Mouse (Mus musculus) gastrocnemius, postnatal 10 days (tissue): Measurements from ENCODE around the gene Bri3bp. TPM values are rescaled to one million over a fixed set of nuclear protein-coding genes. Genes with fewer than 3 reads are reported as not detected.

Experiments used
- DNase-seq: peaks from one replicate; pipeline ENCODE4 v3.0.0; 2021; ENCODE audit warnings: mixed read lengths
- total RNA-seq, 2 experiments: library from RNA; stranded (reverse); gene quantifications; 2 replicates each; pipeline ENCODE4 v1.2.3; 2021

The Bri3bp gene
- total RNA-seq, 2 experiments from 2014 or later, result 7.6 to 8.0 TPM

GRCm38 (mm10) chr5:125456100-125456499 is 14.7 kb downstream of the Bri3bp start:
- no peak for DNase-seq

DNA sequence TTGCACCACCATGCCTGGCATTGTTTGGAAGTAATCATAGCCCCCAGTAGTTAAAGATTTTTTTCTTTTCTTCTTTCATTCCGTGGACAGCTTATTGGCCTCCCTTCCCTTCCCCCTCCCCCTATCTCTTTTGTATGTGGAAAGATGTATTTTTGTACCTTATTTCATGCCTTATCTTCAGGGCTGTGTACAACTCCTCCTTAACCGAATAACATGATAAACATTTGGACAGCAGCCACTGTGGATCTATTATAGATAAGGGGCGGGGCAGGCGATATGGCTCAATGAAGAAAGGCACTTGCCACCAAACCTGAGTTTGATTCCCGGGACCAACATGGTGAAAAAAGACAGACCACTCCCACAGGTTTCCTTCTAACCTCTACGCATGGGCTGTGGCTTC is 16.2 kb downstream of the Bri3bp start:
- DNase-seq, result no peak

DNA sequence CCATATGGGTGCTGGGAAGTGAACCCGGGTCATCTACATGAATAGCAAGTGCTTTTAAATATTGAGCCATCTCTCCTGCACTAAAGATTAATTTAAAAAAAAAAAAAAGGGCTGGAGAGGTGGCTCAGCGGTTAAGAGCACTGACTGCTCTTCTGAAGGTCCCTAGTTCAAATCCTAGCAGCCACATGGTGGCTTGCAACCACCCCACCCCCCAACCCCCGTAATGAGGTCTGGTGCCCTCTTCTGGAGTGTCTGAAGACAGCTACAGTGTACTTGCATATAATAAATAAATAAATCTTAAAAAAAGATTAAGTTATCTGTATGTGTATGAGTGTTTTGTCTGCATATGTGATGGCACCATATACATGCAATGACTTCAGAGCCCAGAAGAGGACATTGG is 19.2 kb downstream of the Bri3bp start:
- DNase-seq, result no peak

DNA sequence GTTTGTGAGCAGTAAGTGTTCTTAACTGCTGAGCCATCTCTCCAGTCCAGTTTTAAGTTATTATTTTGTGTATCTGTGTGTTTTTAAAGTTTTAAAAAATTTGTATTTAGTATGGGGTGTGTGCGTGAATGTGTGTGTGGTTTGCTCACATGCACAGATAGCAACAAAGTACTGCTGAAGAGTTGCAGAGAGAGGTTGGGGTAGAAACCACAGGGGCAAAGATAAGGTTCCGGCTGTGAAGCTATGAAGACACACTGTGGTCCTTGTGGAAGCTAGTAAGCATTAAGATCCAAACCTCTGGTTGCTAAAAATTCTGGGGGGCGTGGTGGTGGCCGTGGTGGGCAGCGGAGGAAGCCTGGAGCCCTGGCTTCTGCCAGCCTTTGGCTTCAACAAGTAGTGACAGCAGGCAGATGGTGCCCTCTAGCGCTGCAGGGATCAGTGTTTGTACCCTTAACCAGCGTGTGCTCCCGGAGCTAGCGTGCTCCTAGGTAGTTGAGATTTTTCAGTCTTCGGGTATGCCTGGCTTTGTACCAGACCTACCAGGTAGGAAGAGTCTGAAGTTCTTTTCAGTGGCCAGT is 20.6 kb downstream of the Bri3bp start:
- DNase-seq, result peak; percentile 36

- DNase-seq, result no peak
These were observed 23.8 kb downstream of the Bri3bp start for GRCm38 (mm10) chr5:125465192-125465591.

DNA sequence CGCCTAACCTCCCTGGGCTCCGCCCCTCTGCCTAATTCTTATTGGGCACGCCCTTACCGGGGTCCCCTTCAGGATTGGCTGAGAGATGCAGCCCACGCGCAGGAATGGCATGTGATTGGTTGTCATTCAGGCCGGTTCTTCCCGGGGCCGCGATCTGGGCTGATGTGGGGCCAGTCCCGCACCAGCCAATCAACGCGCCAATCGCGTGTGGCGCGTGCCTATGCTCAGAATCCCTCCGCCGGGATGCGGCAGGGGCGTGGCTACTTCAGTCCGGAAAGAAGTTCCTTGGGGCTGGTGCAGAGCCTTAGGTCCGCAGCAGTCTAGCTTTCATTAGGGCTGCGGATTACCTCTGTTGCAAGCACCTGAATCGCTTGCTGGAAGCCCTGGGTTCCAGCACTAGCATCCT is 24.3 kb downstream of the Bri3bp start:
- peak; percentile 89 for DNase-seq

- DNase-seq, result no peak
These were observed 25.1 kb downstream of the Bri3bp start for GRCm38 (mm10) chr5:125466483-125466882.

- DNase-seq, result no peak
These were observed 25.9 kb downstream of the Bri3bp start for GRCm38 (mm10) chr5:125467261-125467660.

DNA sequence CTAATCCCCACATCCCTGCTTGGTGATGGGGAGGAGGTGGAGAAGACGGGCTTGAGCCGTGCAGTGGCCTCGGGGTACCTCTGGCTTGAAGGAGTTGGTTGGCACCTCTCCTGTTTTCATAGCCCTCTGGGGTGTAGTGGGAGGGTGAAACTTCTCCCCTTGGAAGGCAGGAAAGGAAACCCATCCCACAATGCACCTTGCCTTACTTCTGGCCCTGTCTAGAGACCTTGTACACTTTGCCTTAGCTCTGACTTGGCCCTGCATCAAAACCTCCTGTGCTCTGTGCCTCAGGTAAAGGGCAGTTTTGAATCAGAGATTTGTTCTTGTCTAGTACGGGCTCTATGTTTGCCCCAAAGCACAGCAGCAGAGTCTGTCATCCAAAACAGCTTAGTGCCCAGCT is 29.3 kb downstream of the Bri3bp start:
- DNase-seq, result no peak

- no peak for DNase-seq
These were observed 31.6 kb downstream of the Bri3bp start for GRCm38 (mm10) chr5:125472796-125473475.

DNA sequence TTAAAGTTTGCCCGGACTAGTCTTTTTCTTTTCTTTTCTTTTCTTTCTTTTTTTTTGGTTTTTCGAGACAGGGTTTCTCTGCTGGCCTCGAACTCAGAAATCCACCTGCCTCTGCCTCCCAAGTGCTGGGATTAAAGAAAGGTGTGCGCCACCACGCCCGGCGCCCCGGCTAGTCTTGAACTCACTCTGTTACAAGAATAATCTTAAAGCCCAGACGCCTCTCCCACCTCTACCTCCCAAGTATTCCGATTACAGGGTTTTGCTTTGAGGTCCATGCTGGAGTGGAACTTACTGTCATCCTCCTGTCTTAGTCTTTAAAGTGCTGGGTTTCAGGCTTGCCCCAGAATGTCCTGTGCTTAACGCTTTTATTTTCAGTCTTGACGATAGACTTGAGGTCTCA is 33.7 kb downstream of the Bri3bp start:
- no peak for DNase-seq

- peak; percentile 97 for DNase-seq
These were observed 34.4 kb downstream of the Bri3bp start, which contains the start of gene Aacs for GRCm38 (mm10) chr5:125475601-125476285. Gene Aacs (plus strand): TSS chr5:125475814.

- no peak for DNase-seq
These were observed 34.9 kb downstream of the Bri3bp start for GRCm38 (mm10) chr5:125476286-125476625.

GRCm38 (mm10) chr5:125476799-125477198 is 35.4 kb downstream of the Bri3bp start:
- no peak for DNase-seq

DNA sequence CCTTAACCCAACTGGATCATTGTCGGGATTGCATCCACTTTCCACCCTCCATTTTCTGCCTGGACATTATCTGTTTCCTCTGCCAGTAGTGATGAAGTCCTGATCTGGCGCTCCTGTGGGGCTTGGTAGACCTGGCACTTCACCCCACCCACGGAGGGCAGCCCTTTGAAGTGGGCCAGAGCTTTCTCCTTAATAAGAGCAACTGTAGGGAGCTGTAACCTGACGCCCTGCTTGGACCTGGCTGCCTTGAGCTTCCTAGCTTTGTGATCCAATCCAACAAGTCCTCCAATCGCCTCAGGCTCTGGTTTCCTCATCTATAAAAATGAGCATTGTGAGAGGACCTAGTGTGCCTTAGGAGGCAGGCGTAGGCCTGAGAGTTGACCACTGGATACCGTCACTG is 36.2 kb downstream of the Bri3bp start:
- no peak for DNase-seq

- DNase-seq, result no peak
These were observed 36.7 kb downstream of the Bri3bp start for GRCm38 (mm10) chr5:125478037-125478436.

DNA sequence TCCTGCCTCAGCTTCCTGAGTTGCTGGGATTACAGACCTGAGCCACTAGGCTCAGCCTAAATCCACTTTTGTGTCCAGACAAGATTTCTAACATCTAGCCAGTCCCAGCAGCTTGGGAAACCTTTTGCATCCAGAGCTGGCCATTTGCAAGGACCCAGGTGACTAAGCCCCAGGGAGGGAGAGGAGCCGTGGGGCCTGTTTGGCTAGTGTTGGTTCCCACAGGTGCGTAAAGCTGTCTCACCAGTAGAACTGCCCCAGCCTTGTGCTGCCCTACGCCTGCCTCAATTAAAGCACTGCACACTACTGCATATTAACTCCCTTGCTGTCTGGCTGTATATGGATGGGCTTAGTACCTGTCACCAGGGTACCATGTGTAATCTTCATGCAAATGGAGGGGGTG is 38.0 kb downstream of the Bri3bp start:
- DNase-seq, result no peak

DNA sequence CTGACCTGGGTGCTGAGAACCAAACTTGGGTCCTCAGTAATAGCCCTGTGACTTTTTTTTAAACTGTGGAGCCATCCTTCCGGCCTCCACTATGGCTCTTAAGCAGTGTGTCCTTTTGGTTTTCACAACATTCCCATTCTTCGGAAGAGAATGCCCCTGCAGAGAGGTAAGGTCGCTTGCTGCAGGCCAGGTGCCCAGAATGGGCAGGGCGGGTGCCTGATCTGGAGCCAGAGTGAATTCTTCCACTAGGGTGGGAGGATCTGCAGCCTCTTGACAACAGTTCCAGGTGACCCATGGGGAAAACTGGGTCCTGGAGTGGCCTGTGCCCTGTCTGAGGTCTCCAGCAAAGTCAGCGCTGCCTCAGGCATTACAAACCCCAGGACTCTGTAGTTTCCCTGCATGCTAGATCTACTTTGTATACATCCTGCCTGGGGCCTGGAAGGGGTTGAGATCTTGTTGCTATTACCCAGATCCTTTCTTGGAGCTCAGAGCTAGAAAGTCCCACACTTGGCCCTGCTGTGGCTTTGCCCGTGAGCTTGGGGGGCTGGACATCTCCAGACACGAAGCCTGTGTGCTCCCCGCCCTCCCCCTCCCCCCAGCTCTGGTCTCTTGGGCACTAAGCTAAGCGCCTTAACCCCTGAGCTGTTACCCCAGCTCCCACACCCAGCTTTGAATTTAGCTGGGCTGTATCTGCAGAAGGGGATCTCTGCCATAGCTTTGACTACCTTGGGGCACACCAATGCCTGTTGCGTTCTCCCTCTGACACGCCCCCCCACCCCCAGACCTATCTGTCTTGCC is 39.3 kb downstream of the Bri3bp start:
- no peak for DNase-seq

DNA sequence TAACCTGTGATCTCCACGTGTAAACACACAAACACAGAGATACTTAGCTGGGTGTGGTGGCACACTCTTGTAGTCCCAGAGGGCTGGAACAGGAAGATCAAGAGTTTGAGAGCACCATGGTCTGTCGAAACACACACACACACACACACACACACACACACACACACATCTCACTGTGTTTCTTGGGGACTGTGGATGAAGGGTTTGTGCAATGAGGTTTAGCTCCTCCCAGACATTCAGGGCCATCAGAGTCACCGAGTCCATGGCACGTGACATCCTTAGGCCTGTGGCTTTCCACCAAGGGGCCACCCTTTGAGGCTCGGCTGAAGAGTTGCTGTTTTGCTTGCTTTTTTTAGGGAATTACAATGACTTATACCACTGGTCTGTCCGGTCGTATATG is 41.1 kb downstream of the Bri3bp start:
- no peak for DNase-seq

- no peak for DNase-seq
These were observed 42.6 kb downstream of the Bri3bp start for GRCm38 (mm10) chr5:125483712-125484611.

GRCm38 (mm10) chr5:125485031-125485778 is 43.8 kb downstream of the Bri3bp start:
- no peak for DNase-seq
